Mouse (Mus musculus) left cerebral cortex, postnatal 25 days (tissue): Measurements from ENCODE around the gene Rap1a. TPM values are rescaled to one million over a fixed set of nuclear protein-coding genes. Genes with fewer than 3 reads are reported as not detected.

ENCODE experiments used
- total RNA-seq, 2 experiments: library from RNA; stranded (reverse); gene quantifications; 2 replicates each; pipeline ENCODE4 v1.2.3; 2021

Gene Rap1a
- total RNA-seq, 2 experiments from 2014 or later = 71.5 to 76.4 TPM

Other genes with a start within 250 kb of the Rap1a start
- gene Ddx20, start 113.8 kb downstream of the Rap1a start, total RNA-seq = 10 to 100 TPM; 10.8 to 11.8 TPM
- gene Inka2, start 96.7 kb downstream of the Rap1a start, total RNA-seq = 100 to 1,000 TPM; 109 to 110 TPM
- gene Adora3, start 69.5 kb upstream of the Rap1a start, total RNA-seq = 1 to 10 TPM; 1.2 to 1.5 TPM
- gene Tmigd3, start 69.6 kb upstream of the Rap1a start, total RNA-seq = under 1 TPM in 1 of 2 experiments, not detected in 1; 0.69 TPM
- gene I830077J02Rik, start 131.3 kb upstream of the Rap1a start, total RNA-seq = under 1 TPM; 0.44 to 0.78 TPM
- 10 to 100 TPM; 49.5 to 51.6 TPM for gene Wdr77, start 158.0 kb upstream of the Rap1a start, total RNA-seq
- 100 to 1,000 TPM; 272 to 278 TPM for gene Atp5f1, start 158.8 kb upstream of the Rap1a start, total RNA-seq
- 1 to 10 TPM; 1.5 to 2.3 TPM for gene Ovgp1, start 172.4 kb upstream of the Rap1a start, total RNA-seq
- not detected for gene Pifo, start 213.3 kb upstream of the Rap1a start, total RNA-seq
- gene Chil5, start 231.5 kb upstream of the Rap1a start, total RNA-seq = not detected